Mouse (Mus musculus) heart, adult 8-10 months (tissue): ENCODE data around the gene Rap1b. TPM values are rescaled to one million over a fixed set of nuclear protein-coding genes. Genes with fewer than 3 reads are reported as not detected.
"Not testable (repeated sequence)": the region's sequence is repeated elsewhere in the genome, so short reads cannot be mapped to it uniquely, and the experiment has no call there.

Source experiments
- DNase-seq: peaks from one replicate; pipeline ENCODE4 v3.0.0; 2022; ENCODE audit warnings: low spot score
- total RNA-seq, 4 experiments: library from RNA; stranded (reverse); gene quantifications; 2 replicates each; pipeline ENCODE4 v1.2.4; 2022

The Rap1b gene
- 10 to 100 TPM; 38.8 to 47.5 (median 44.8) TPM for total RNA-seq

GRCm38 (mm10) chr10:117845597-117846259 is at the start of gene Rap1b:
Gene Rap1b, minus strand, starts transcription at chr10:117846035.
- DNase-seq: peak; percentile 94

- no peak for DNase-seq
Measured at GRCm38 (mm10) chr10:117895186-117895585, 49.4 kb upstream of the Rap1b start.

GRCm38 (mm10) chr10:117894114-117895035 is 48.5 kb upstream of the Rap1b start:
- no peak for DNase-seq

GRCm38 (mm10) chr10:117893128-117893527 is 47.3 kb upstream of the Rap1b start:
- DNase-seq: not testable (repeated sequence)

- DNase-seq: no peak
Measured at GRCm38 (mm10) chr10:117891327-117891726, 45.5 kb upstream of the Rap1b start.

GRCm38 (mm10) chr10:117888822-117889221 is 43.0 kb upstream of the Rap1b start:
- DNase-seq: no peak

- no peak for DNase-seq
Measured at GRCm38 (mm10) chr10:117885358-117885757, 39.5 kb upstream of the Rap1b start.

GRCm38 (mm10) chr10:117884760-117885159 is 38.9 kb upstream of the Rap1b start:
- DNase-seq: no peak

GRCm38 (mm10) chr10:117883438-117883837 is 37.6 kb upstream of the Rap1b start:
- no peak for DNase-seq

GRCm38 (mm10) chr10:117878628-117879027 is 32.8 kb upstream of the Rap1b start:
- DNase-seq: no peak

- no peak for DNase-seq
Measured at GRCm38 (mm10) chr10:117876801-117877200, 31.0 kb upstream of the Rap1b start.

GRCm38 (mm10) chr10:117876400-117876799 is 30.6 kb upstream of the Rap1b start:
- DNase-seq: no peak

GRCm38 (mm10) chr10:117874936-117875335 is 29.1 kb upstream of the Rap1b start:
- DNase-seq: no peak

GRCm38 (mm10) chr10:117873952-117874351 is 28.1 kb upstream of the Rap1b start:
- no peak for DNase-seq

- no peak for DNase-seq
Measured at GRCm38 (mm10) chr10:117872468-117872867, 26.6 kb upstream of the Rap1b start.

GRCm38 (mm10) chr10:117867301-117867700 is 21.5 kb upstream of the Rap1b start:
- DNase-seq: no peak

GRCm38 (mm10) chr10:117866641-117867040 is 20.8 kb upstream of the Rap1b start:
- DNase-seq: no peak

- no peak for DNase-seq
Measured at GRCm38 (mm10) chr10:117864695-117865094, 18.9 kb upstream of the Rap1b start.

GRCm38 (mm10) chr10:117864251-117864650 is 18.4 kb upstream of the Rap1b start:
- no peak for DNase-seq

- DNase-seq: no peak
Measured at GRCm38 (mm10) chr10:117862014-117862580, 16.3 kb upstream of the Rap1b start.

- peak; percentile 20 for DNase-seq
Measured at GRCm38 (mm10) chr10:117860958-117861357, 15.1 kb upstream of the Rap1b start.

GRCm38 (mm10) chr10:117860361-117860760 is 14.5 kb upstream of the Rap1b start:
- DNase-seq: no peak
